Mouse (Mus musculus) hindbrain, embryonic 14.5 days (tissue): ENCODE measurements around the gene Wfikkn2. TPM values are rescaled to one million over a fixed set of nuclear protein-coding genes. Genes with fewer than 3 reads are reported as not detected.

Source experiments
- ATAC-seq: fragments of 200-750 bp; cut with Nextera tagmentation; 2 replicates; pipeline ENCODE4 v1.8.0; 2017; ENCODE audit warnings: moderate number of reproducible peaks, mild to moderate bottlenecking, moderate TSS enrichment, moderate library complexity; ENCODE audit not compliant: low FRiP score
- DNase-seq: peaks from one replicate; pipeline ENCODE4 v3.0.0-alpha.2; 2015; ENCODE audit warnings: low spot score
- H3K27ac ChIP-seq: fragments of 300-500 bp; sonication (generic); 2 replicates; pipeline ENCODE4 v1.5.1; 2014; ENCODE audit warnings: mild to moderate bottlenecking, moderate library complexity
- H3K27me3 ChIP-seq: fragments of 300-500 bp; sonication (generic); 2 replicates; pipeline ENCODE4 v1.6.1; 2014; ENCODE audit warnings: mild to moderate bottlenecking, low read length, mixed read lengths; ENCODE audit not compliant: control insufficient read depth, insufficient read depth
- H3K36me3 ChIP-seq: fragments of 300-500 bp; sonication (generic); replicated peaks from 2 replicates; pipeline ENCODE4 v1.6.1; 2014; ENCODE audit not compliant: control insufficient read depth, insufficient read depth
- H3K4me1 ChIP-seq: fragments of 300-500 bp; sonication (generic); replicated peaks from 2 replicates; pipeline ENCODE4 v1.6.1; 2014; ENCODE audit warnings: antibody characterized with exemption, low read length, mixed read lengths; ENCODE audit not compliant: control insufficient read depth, insufficient read depth
- H3K4me2 ChIP-seq: fragments of 300-500 bp; sonication (generic); replicated peaks from 2 replicates; pipeline ENCODE4 v1.6.1; 2014; ENCODE audit warnings: mild to moderate bottlenecking, moderate library complexity
- H3K4me3 ChIP-seq: fragments of 300-500 bp; sonication (generic); replicated peaks from 2 replicates; pipeline ENCODE4 v1.5.1; 2014; ENCODE audit warnings: mild to moderate bottlenecking, low read length
- H3K9ac ChIP-seq: fragments of 300-500 bp; sonication (generic); 2 replicates; pipeline ENCODE4 v1.6.1; 2014
- H3K9me3 ChIP-seq: fragments of 300-500 bp; sonication (generic); 2 replicates; pipeline ENCODE4 v1.6.1; 2016; ENCODE audit warnings: low read length; ENCODE audit not compliant: control insufficient read depth
- WGBS: fragments of 180-500 bp; shearing (Covaris S2); extraction: QIAGEN DNeasy Blood & Tissue Kit; methylation state at CpG from one replicate; pipeline ENCODE4 v1.1.7; 2014; 5-methylcytosine and 5-hydroxymethylcytosine counted together
- polyA plus RNA-seq: library from polyadenylated mRNA; unstranded; fragments of >200 nt; fragmentation: Nextera tagmentation; extraction: Ambion mirVana; gene quantifications from 2 replicates; pipeline ENCODE4 v1.2.1, GENCODE M21; 2014

Gene Wfikkn2
- polyA plus RNA-seq, 1 experiment from 2014 or later: 6.8 TPM

- H3K4me2 ChIP-seq: no peak overlapping the region
- H3K27me3 ChIP-seq: no peaks in the 10 kb centered on the region; the same call in 1 of the 2 replicates
- H3K9ac ChIP-seq: no peak overlapping the region
- WGBS: 55% methylated on average over 8 of the region's 8 CpGs
- H3K27ac ChIP-seq: 0 out of 2 replicates have a peak overlapping the region, but pooled peaks have one; percentile 45
- H3K36me3 ChIP-seq: no peaks in the 10 kb centered on the region
- DNase-seq: peak; percentile 26
- no peak for ATAC-seq
- H3K9me3 ChIP-seq: no peaks in the 10 kb centered on the region
- peaks cover 23% of the 10 kb centered on the region for H3K4me1 ChIP-seq
- H3K4me3 ChIP-seq: no peak overlapping the region
Measured at GRCm38 (mm10) chr11:94246789-94247061, 920 bp upstream of the Wfikkn2 start.

DNA sequence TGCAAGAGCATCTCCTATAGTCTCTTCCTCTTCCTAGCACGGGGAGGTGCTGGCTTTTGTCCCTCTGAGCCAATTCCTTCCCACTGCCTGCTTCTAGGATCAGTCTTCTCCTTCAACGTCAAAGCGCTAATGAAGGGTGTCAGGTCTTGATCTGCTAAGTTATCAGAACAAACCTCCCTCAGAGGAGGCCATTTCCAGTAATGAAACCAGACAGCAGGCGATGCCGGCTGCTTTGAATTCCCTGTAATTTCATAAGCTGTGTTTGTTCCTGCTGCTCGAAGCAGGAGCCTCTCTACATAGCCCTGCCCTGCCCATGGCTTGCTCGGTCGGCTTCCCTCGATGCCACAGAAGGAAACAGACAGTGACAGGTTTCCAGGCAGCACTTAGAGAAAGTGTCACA, 1.4 kb downstream of the Wfikkn2 start:
- Histone ChIP-seq H3K27me3 (no peaks in the 10 kb centered on the region; the same call in 1 of the 2 replicates), H3K27ac (peak overlapping the region; percentile 6; the same call in 1 of the 2 replicates), H3K4me1 (peaks cover 29% of the 10 kb centered on the region), H3K4me2 (no peak overlapping the region), H3K4me3 (no peak overlapping the region), H3K9me3 (no peaks in the 10 kb centered on the region), H3K9ac (no peak overlapping the region), H3K36me3 (no peaks in the 10 kb centered on the region)
- ATAC-seq (no peak), DNase-seq (peak; percentile 49)
- 53% methylated on average over 9 of the region's 9 CpGs for WGBS

GRCm38 (mm10) chr11:94243422-94244180, 2.2 kb downstream of the Wfikkn2 start:
- Histone ChIP-seq H3K9me3 (no peaks in the 10 kb centered on the region), H3K36me3 (no peaks in the 10 kb centered on the region), H3K27ac (0 out of 2 replicates have a peak overlapping the region, but pooled peaks have one; percentile 6), H3K27me3 (no peaks in the 10 kb centered on the region; the same call in 1 of the 2 replicates), H3K4me3 (no peak overlapping the region), H3K4me1 (peaks cover 29% of the 10 kb centered on the region), H3K4me2 (peak overlapping the region; percentile 46), H3K9ac (no peak overlapping the region)
- 29% methylated on average over 15 of the region's 15 CpGs for WGBS
- DNase-seq (no peak), ATAC-seq (no peak)

DNA sequence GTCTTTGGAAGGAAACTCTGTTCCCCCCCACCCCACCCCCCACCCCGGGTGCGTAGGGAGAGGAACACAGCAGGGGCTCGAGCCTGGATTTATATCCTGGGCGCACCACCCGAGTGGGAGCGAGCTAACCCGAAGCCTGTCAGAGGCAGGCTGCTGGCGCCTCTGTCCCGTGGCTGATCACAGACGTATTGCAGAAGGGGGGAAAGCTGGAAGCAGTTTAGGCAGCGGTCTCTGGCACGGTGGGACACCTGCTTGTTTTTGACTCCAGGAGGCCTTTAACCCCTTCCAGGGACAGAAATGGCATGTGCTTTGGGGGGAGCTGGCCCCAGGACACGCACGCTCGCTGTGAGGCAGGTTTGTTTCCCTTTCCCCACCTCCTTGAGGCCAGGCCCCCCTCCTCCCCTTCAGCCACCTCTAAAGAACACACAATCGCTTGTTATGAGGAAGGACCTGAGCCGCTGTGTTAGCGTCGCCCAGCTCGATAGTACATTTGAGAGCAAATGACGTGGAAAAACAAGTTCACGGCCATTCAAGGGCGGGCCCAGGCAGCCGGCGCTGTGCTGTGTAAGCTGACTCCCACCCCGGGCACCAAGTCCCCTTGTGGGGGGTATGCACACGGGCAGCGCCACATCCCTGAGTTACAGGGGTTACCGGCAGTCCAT, 2.9 kb downstream of the Wfikkn2 start:
- DNase-seq: no peak
- H3K4me1 ChIP-seq: peaks cover 29% of the 10 kb centered on the region
- 6% methylated on average over 29 of the region's 29 CpGs for WGBS

DNA sequence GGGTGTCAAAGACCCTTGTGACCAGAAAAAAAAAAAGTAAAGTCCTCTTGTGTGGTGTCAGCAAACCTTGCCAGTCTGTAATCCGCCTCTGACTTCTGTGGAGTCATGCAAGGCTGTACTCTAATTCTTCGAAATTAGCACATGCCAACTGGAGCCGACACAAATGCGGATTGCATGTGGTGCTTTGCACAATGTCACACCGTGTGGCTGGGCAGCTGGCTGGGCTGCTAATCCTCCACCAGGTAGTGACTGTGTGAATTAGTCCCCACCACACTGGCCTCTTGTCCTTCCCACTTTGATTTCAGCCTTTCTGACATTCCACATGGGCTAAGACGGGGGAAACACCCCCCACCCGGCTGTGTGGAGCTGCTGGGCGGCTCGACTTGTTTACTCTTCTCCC, 6.1 kb downstream of the Wfikkn2 start:
- no peaks in the 10 kb centered on the region; the same call in 1 of the 2 replicates for H3K27me3 ChIP-seq
- H3K4me1 ChIP-seq: peaks cover 29% of the 10 kb centered on the region
- no peaks in the 10 kb centered on the region for H3K9me3 ChIP-seq
- ATAC-seq: no peak
- no peak overlapping the region for H3K4me2 ChIP-seq
- no peak overlapping the region for H3K9ac ChIP-seq
- H3K36me3 ChIP-seq: no peaks in the 10 kb centered on the region
- DNase-seq: no peak
- no peak overlapping the region for H3K27ac ChIP-seq
- no peak overlapping the region for H3K4me3 ChIP-seq
- 45% methylated on average over 9 of the region's 9 CpGs for WGBS

More for the DNA sequence above, 2.9 kb downstream of the Wfikkn2 start:
- H3K27ac ChIP-seq: peak overlapping the region; percentile 30; the same call in 1 of the 2 replicates
- ATAC-seq: no peak
- no peaks in the 10 kb centered on the region for H3K36me3 ChIP-seq
- H3K4me3 ChIP-seq: 0 out of 2 replicates have a peak overlapping the region, but pooled peaks have one; percentile 10
- peak overlapping the region; percentile 46 for H3K4me2 ChIP-seq
- no peaks in the 10 kb centered on the region for H3K9me3 ChIP-seq
- no peaks in the 10 kb centered on the region; the same call in 1 of the 2 replicates for H3K27me3 ChIP-seq
- H3K9ac ChIP-seq: peak overlapping the region; percentile 29

DNA sequence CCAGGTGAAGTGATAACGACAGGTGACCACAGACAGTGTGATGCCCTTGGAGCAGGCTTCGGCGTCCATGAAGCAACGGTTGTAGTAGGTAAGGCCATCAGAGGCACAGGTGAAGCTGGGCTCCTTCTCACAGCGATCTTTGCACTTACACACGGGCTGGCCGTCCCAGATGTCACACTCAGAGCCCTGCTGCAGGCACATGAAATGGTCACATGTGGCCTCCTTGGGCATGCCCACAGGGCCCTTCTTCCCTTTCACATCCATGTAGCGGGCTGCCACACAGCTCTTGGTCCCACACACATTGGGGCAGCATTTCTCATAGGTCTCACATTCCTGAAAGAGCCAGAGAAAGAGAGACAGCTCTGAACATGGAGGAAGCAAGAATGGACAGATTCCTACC, 7.0 kb downstream of the Wfikkn2 start:
- ATAC-seq: no peak

DNA sequence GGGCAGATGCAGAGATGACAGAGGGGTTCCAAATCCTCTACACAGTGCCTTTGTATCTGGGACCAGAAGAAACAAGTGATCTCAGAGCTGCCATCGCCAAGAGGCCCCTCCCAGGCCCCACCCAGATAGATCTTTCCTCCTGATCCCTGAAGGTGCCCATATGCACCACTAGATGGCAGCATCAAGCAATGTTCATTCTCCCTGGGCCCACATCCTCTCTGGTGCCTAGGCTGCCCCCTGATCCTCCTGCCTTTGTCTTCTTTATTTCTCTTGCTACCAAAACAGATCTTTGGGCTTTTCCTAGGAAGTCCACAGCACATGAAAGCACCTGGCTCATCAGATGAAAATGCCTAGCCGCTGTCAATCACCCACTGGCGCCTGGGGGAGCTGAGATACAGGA, 9.7 kb downstream of the Wfikkn2 start:
- Histone ChIP-seq H3K4me3 (no peak overlapping the region), H3K4me1 (peaks cover 9% of the 10 kb centered on the region; the same call in 1 of the 2 replicates), H3K9me3 (no peaks in the 10 kb centered on the region), H3K9ac (no peak overlapping the region), H3K27ac (peak overlapping the region; percentile 72), H3K4me2 (no peak overlapping the region), H3K36me3 (no peaks in the 10 kb centered on the region), H3K27me3 (no peaks in the 10 kb centered on the region)
- DNase-seq (peak; percentile 87), ATAC-seq (peak; percentile 85)
- 23% methylated on average over 3 of the region's 3 CpGs for WGBS

More for the DNA sequence above, 7.0 kb downstream of the Wfikkn2 start:
- no peak overlapping the region for H3K27ac ChIP-seq
- no peaks in the 10 kb centered on the region for H3K36me3 ChIP-seq
- H3K27me3 ChIP-seq: no peaks in the 10 kb centered on the region
- no peak overlapping the region for H3K9ac ChIP-seq
- peaks cover 25% of the 10 kb centered on the region for H3K4me1 ChIP-seq
- 94% methylated on average over 8 of the region's 8 CpGs for WGBS
- no peak for DNase-seq
- H3K4me2 ChIP-seq: no peak overlapping the region
- no peak overlapping the region for H3K4me3 ChIP-seq
- no peaks in the 10 kb centered on the region for H3K9me3 ChIP-seq

- no peaks in the 10 kb centered on the region for H3K36me3 ChIP-seq
- no peak for DNase-seq
- no peak overlapping the region for H3K9ac ChIP-seq
- no peak overlapping the region for H3K4me3 ChIP-seq
- no peak overlapping the region for H3K4me2 ChIP-seq
- peaks cover 5% of the 10 kb centered on the region; the same call in 1 of the 2 replicates for H3K4me1 ChIP-seq
- H3K27me3 ChIP-seq: no peaks in the 10 kb centered on the region
- 91% methylated on average over 8 of the region's 8 CpGs for WGBS
- ATAC-seq: no peak
- H3K27ac ChIP-seq: no peak overlapping the region
- H3K9me3 ChIP-seq: no peaks in the 10 kb centered on the region
Measured at GRCm38 (mm10) chr11:94234857-94235256, 10.9 kb downstream of the Wfikkn2 start.

GRCm38 (mm10) chr11:94234380-94234779, 11.4 kb downstream of the Wfikkn2 start:
- ATAC-seq: no peak
- H3K4me2 ChIP-seq: no peak overlapping the region
- DNase-seq: no peak
- no peaks in the 10 kb centered on the region for H3K27me3 ChIP-seq
- no peak overlapping the region for H3K9ac ChIP-seq
- no peaks in the 10 kb centered on the region for H3K36me3 ChIP-seq
- H3K4me1 ChIP-seq: peaks cover 4% of the 10 kb centered on the region; the same call in 1 of the 2 replicates
- WGBS: 94% methylated on average over 12 of the region's 12 CpGs
- H3K4me3 ChIP-seq: no peak overlapping the region
- no peaks in the 10 kb centered on the region for H3K9me3 ChIP-seq
- no peak overlapping the region for H3K27ac ChIP-seq
